Mouse (Mus musculus) MEL (cell line): ENCODE measurements around the gene Fam53b. TPM values are rescaled to one million over a fixed set of nuclear protein-coding genes. Genes with fewer than 3 reads are reported as not detected.

Experiments used
- DNase-seq: peaks from one replicate; pipeline ENCODE4 v3.0.0; 2011; ENCODE audit warnings: low read depth, low spot score
- H3K27ac ChIP-seq: 2 replicates; pipeline ENCODE4 v1.5.1; 2012; ENCODE audit warnings: low read depth, mild to moderate bottlenecking, control low read depth, low read length, moderate library complexity; ENCODE audit not compliant: control insufficient read depth
- H3K27me3 ChIP-seq, 2 experiments: fragments of 150-350 bp in 1 of 2; sonication (generic) in 1 of 2; 2 replicates each; pipeline ENCODE4 v1.6.1; 2012; ENCODE audit warnings: low read length in 2 of 2, mild to moderate bottlenecking in 2 of 2, improper control_type of control experiment in 1 of 2, moderate library complexity in 1 of 2; ENCODE audit not compliant: insufficient read depth in 2 of 2, control insufficient read depth in 1 of 2
- H3K36me3 ChIP-seq, 2 experiments: 2 replicates each; pipeline ENCODE4 v1.6.1; 2012 to 2014; ENCODE audit warnings: low read length in 2 of 2, improper control_type of control experiment in 1 of 2, inconsistent platforms in 1 of 2, mild to moderate bottlenecking in 1 of 2; ENCODE audit not compliant: insufficient read depth in 2 of 2, control insufficient read depth in 1 of 2
- H3K4me1 ChIP-seq, 2 experiments: fragments of 150-350 bp in 1 of 2; sonication (generic) in 1 of 2; 2 replicates each; pipeline ENCODE4 v1.6.1; 2012; ENCODE audit warnings: low read length in 2 of 2, improper control_type of control experiment in 1 of 2, mild to moderate bottlenecking in 1 of 2; ENCODE audit not compliant: insufficient read depth in 2 of 2, control insufficient read depth in 1 of 2
- H3K4me3 ChIP-seq, 2 experiments: fragments of 150-350 bp in 1 of 2; sonication (generic) in 1 of 2; 2 replicates each; pipeline ENCODE4 v1.5.1; 2012; ENCODE audit warnings: low read depth in 2 of 2, low read length in 2 of 2, mild to moderate bottlenecking in 2 of 2, moderate library complexity in 2 of 2, control low read depth in 1 of 2, improper control_type of control experiment in 1 of 2; ENCODE audit not compliant: control insufficient read depth in 1 of 2, insufficient read depth in 1 of 2
- H3K79me2 ChIP-seq: 2 replicates; pipeline ENCODE4 v1.6.1; 2012; ENCODE audit warnings: mild to moderate bottlenecking, low read length, moderate library complexity; ENCODE audit not compliant: control insufficient read depth, poor library complexity, insufficient read depth
- H3K9ac ChIP-seq: 2 replicates; pipeline ENCODE4 v1.6.1; 2012; ENCODE audit warnings: low read depth, mild to moderate bottlenecking, control low read depth, low read length, moderate library complexity; ENCODE audit not compliant: control insufficient read depth, poor library complexity, severe bottlenecking
- H3K9me3 ChIP-seq: fragments of 150-350 bp; sonication (generic); replicated peaks from 2 replicates; pipeline ENCODE4 v1.6.1; 2012; ENCODE audit warnings: mild to moderate bottlenecking, low read length, improper control_type of control experiment, moderate library complexity; ENCODE audit not compliant: insufficient read depth
- BHLHE40 ChIP-seq: IDR thresholded peaks from 2 replicates; pipeline ENCODE4 v1.6.1; 2012; ENCODE audit warnings: low read depth, mild to moderate bottlenecking, inconsistent platforms, low read length, improper control_type of control experiment, borderline replicate concordance
- CHD1 ChIP-seq: IDR thresholded peaks from 2 replicates; pipeline ENCODE4 v1.6.1; 2012; ENCODE audit warnings: low read depth, mild to moderate bottlenecking, inconsistent platforms, low read length, improper control_type of control experiment
- E2F4 ChIP-seq: IDR thresholded peaks from 2 replicates; pipeline ENCODE4 v1.6.1; 2011; ENCODE audit warnings: low read depth, low read length, improper control_type of control experiment, borderline replicate concordance
- ELF1 ChIP-seq: IDR thresholded peaks from 2 replicates; pipeline ENCODE4 v1.6.1; 2014; ENCODE audit warnings: low read depth, mild to moderate bottlenecking, inconsistent platforms, low read length, improper control_type of control experiment, moderate library complexity
- EP300 ChIP-seq, 2 experiments: IDR thresholded peaks; 2 replicates each; pipeline ENCODE4 v1.6.1; 2011; ENCODE audit warnings: improper control_type of control experiment in 2 of 2, low read length in 2 of 2, low read depth in 1 of 2, mild to moderate bottlenecking in 1 of 2
- GABPA ChIP-seq: IDR thresholded peaks from 2 replicates; pipeline ENCODE4 v1.6.1; 2012; ENCODE audit warnings: low read depth, mild to moderate bottlenecking, inconsistent platforms, low read length, improper control_type of control experiment, moderate library complexity
- GATA1 ChIP-seq: IDR thresholded peaks from 2 replicates; pipeline ENCODE4 v1.6.1; 2011; ENCODE audit warnings: low read depth, low read length, improper control_type of control experiment
- HCFC1 ChIP-seq: IDR thresholded peaks from 2 replicates; pipeline ENCODE4 v1.6.1; 2012; ENCODE audit warnings: low read depth, mild to moderate bottlenecking, inconsistent platforms, low read length, improper control_type of control experiment, moderate library complexity
- JUND ChIP-seq: IDR thresholded peaks from 2 replicates; pipeline ENCODE4 v1.6.1; 2011; ENCODE audit warnings: low read depth, mild to moderate bottlenecking, improper control_type of control experiment, low read length
- KAT2A ChIP-seq: conservative IDR thresholded peaks from 2 replicates; pipeline ENCODE4 v1.6.1; 2012; ENCODE audit warnings: low read depth, low read length, improper control_type of control experiment, inconsistent platforms
- MAX ChIP-seq: IDR thresholded peaks from 2 replicates; pipeline ENCODE4 v1.6.1; 2011; ENCODE audit warnings: low read length, improper control_type of control experiment
- MXI1 ChIP-seq: IDR thresholded peaks from 2 replicates; pipeline ENCODE4 v1.6.1; 2011; ENCODE audit warnings: mild to moderate bottlenecking, low read depth, low read length, improper control_type of control experiment
- MYB ChIP-seq: IDR thresholded peaks from 2 replicates; pipeline ENCODE4 v1.6.1; 2011; ENCODE audit warnings: mild to moderate bottlenecking, low read depth, low read length, improper control_type of control experiment
- NRF1 ChIP-seq: IDR thresholded peaks from 2 replicates; pipeline ENCODE4 v1.6.1; 2014; ENCODE audit warnings: low read depth, mild to moderate bottlenecking, inconsistent platforms, low read length, improper control_type of control experiment, moderate library complexity; ENCODE audit not compliant: poor library complexity, insufficient read depth, severe bottlenecking
- POLR2A ChIP-seq, 2 experiments: IDR thresholded peaks; 2 replicates each; pipeline ENCODE4 v1.6.1; 2011 to 2012; ENCODE audit warnings: low read length in 2 of 2, mild to moderate bottlenecking in 2 of 2, control low read depth in 1 of 2, improper control_type of control experiment in 1 of 2, low read depth in 1 of 2, moderate library complexity in 1 of 2; ENCODE audit not compliant: control insufficient read depth in 1 of 2, insufficient read depth in 1 of 2, poor library complexity in 1 of 2
- POLR2AphosphoS5 ChIP-seq: IDR thresholded peaks from 2 replicates; pipeline ENCODE4 v1.6.1; 2012; ENCODE audit warnings: low read depth, borderline replicate concordance, mild to moderate bottlenecking, inconsistent platforms, low read length, moderate library complexity, mixed read lengths
- RAD21 ChIP-seq: IDR thresholded peaks from 2 replicates; pipeline ENCODE4 v1.6.1; 2011; ENCODE audit warnings: mild to moderate bottlenecking, low read depth, low read length, improper control_type of control experiment
- RCOR1 ChIP-seq: IDR thresholded peaks from 2 replicates; pipeline ENCODE4 v1.6.1; 2012; ENCODE audit warnings: low read depth, mild to moderate bottlenecking, inconsistent platforms, low read length, improper control_type of control experiment
- SMC3 ChIP-seq: IDR thresholded peaks from 2 replicates; pipeline ENCODE4 v1.6.1; 2011; ENCODE audit warnings: low read depth, low read length, improper control_type of control experiment
- TBP ChIP-seq: IDR thresholded peaks from 2 replicates; pipeline ENCODE4 v1.8.0; 2011; ENCODE audit warnings: low read depth, low read length, improper control_type of control experiment
- TCF12 ChIP-seq: IDR thresholded peaks from 2 replicates; pipeline ENCODE4 v1.6.1; 2014; ENCODE audit warnings: low read depth, mild to moderate bottlenecking, inconsistent platforms, low read length, improper control_type of control experiment, moderate library complexity
- USF2 ChIP-seq, 2 experiments: IDR thresholded peaks; 2 replicates each; pipeline ENCODE4 v1.6.1; 2011 to 2012; ENCODE audit warnings: improper control_type of control experiment in 2 of 2, low read length in 2 of 2, borderline replicate concordance in 1 of 2, inconsistent platforms in 1 of 2, low read depth in 1 of 2, mild to moderate bottlenecking in 1 of 2; ENCODE audit not compliant: insufficient read depth in 1 of 2
- ZKSCAN1 ChIP-seq: IDR thresholded peaks from 2 replicates; pipeline ENCODE4 v1.6.1; 2012; ENCODE audit warnings: low read depth, mild to moderate bottlenecking, inconsistent platforms, low read length, improper control_type of control experiment, moderate library complexity
- ZNF384 ChIP-seq: IDR thresholded peaks from 2 replicates; pipeline ENCODE4 v1.6.1; 2012; ENCODE audit warnings: low read depth, mild to moderate bottlenecking, inconsistent platforms, low read length, improper control_type of control experiment
- polyA plus RNA-seq, 2 experiments: library from polyadenylated mRNA; stranded (reverse) in 1 of 2; unstranded in 1 of 2; fragments of >175 nt in 1 of 2; fragments of >200 nt in 1 of 2; gene quantifications; 2 replicates each; pipeline versions ENCODE4 v1.2.1 to v1.2.4; 2012; ENCODE audit warnings: low replicate concordance in 2 of 2, low read depth in 1 of 2; ENCODE audit not compliant: insufficient read length in 2 of 2, insufficient read depth in 1 of 2, missing spikeins in 1 of 2
- total RNA-seq: library from RNA; depleted of rRNA; stranded (reverse); fragments of 300-350 nt; gene quantifications from 2 replicates; pipeline ENCODE4 v1.2.3, GENCODE M21; 2012

Fam53b gene
- total and polyA plus RNA-seq, 3 experiments: 7.9 to 15.4 TPM; not detected in 1

- no peaks in the 10 kb centered on the region for H3K79me2 ChIP-seq
- TF ChIP-seq POLR2A (IDR thresholded peaks at IDR 0.05; ENCODE audit: control insufficient read depth in 1 of 2, insufficient read depth in 1 of 2, low read depth in 1 of 2, low read length in 2 of 2, poor library complexity in 1 of 2) (no peak), KAT2A (no peak), CHD1 (no peak), E2F4 (no peak), ZNF384 (no peak), GATA1 (no peak), HCFC1 (no peak), ELF1 (no peak), JUND (no peak), TBP (no peak), POLR2AphosphoS5 (no peak), RAD21 (no peak), ZKSCAN1 (no peak), MYB (no peak), SMC3 (no peak), EP300 (IDR thresholded peaks at IDR 0.05; ENCODE audit: low read depth in 1 of 2, low read length in 2 of 2) (no peak), MAX (no peak), BHLHE40 (no peak), MXI1 (no peak)
- H3K9me3 ChIP-seq: no peaks in the 10 kb centered on the region
- H3K4me3 ChIP-seq: no peak overlapping the region
- no peak overlapping the region for H3K27ac ChIP-seq
- H3K9ac ChIP-seq: no peak overlapping the region
- DNase-seq: no peak
- no peaks in the 10 kb centered on the region for H3K4me1 ChIP-seq
- no peaks in the 10 kb centered on the region for H3K36me3 ChIP-seq
- H3K27me3 ChIP-seq: no peaks in the 10 kb centered on the region
Observed at GRCm38 (mm10) chr7:132698737-132699136, 114.9 kb downstream of the Fam53b start.

DNA sequence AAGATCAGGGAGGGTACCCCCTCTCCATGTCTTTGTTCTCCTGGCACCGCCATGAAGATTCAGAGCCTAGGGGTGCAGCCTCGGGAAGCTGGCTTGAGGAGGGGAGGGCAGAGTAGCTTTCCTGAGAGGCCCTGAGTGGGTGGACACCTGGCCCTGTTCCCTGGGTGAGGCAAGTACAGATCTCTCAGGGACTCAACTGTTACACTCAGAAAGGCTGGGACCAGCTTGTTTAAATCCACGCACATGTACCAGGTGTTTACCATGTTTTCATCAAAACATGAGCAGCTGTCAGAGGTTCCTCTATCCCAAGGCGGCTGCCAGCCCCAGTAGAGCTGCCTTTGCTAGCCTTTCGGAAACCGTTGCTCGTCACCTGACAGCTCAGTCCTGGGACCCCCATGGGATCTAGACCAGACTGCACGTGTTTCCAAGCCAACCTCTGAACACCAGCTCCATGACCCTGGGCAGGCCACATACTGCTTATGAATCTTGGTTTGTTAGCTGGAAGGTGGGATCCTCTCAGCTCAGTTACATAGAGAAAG, 116.4 kb downstream of the Fam53b start:
- Histone ChIP-seq H3K9me3 (no peaks in the 10 kb centered on the region), H3K4me1 (no peaks in the 10 kb centered on the region)
- no peak for DNase-seq

More for the DNA sequence above, 116.4 kb downstream of the Fam53b start:
- Histone ChIP-seq H3K36me3 (no peaks in the 10 kb centered on the region), H3K9ac (no peak overlapping the region), H3K27ac (no peak overlapping the region), H3K27me3 (no peaks in the 10 kb centered on the region)
- TF ChIP-seq CHD1 (no peak), JUND (no peak), TCF12 (no peak), MXI1 (no peak), RCOR1 (no peak), NRF1 (no peak), HCFC1 (no peak), USF2 (IDR thresholded peaks at IDR 0.05; ENCODE audit: borderline replicate concordance in 1 of 2, insufficient read depth in 1 of 2, low read depth in 1 of 2, low read length in 2 of 2) (no peak), GABPA (no peak)
- TF ChIP-seq, all 39 proteins: peak for 0
- no peaks in the 10 kb centered on the region for H3K79me2 ChIP-seq
- H3K4me3 ChIP-seq: no peak overlapping the region
